Mouse (Mus musculus) induced T-regulatory cell, adult 2 months (primary cell): ENCODE data around the gene Capg.

Source experiments
- DNase-seq: peaks from one replicate; pipeline ENCODE4 v3.0.0-alpha.2; 2012; ENCODE audit warnings: low read depth

The Capg gene

DNA sequence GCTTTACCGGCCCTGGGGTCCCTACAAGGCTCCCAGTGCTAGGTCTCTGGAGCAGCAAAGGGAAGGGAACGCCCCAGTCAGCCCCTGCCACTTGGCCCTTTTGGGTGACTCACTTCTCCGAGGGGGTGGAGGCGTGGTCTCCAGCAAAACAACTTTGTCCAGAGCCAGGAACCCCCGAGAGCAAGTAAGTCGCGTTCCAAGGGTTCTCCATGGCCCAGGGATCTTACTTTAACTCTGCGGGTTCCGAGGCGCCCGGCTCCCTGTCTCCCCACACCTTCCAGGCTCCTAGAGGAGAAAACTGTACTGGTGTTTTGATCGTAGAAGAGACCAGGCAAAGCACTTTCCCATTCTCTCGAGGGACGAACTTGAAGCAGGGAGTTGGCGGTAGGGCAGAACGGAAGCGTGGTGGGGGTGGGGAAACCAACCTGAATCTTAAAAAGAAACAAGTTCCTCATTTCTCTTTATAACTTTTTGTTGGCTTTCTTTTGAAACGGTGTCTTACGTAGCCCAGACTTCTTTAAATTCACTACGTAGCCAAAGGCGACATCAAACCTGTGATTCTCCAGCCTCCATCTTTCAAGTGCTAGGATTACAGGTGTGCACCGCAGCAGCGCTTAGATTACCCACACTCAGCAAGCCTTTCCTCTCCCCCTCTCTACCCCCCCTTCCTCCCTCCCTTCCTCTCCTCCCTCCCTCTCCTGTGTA lies at the start of gene Capg:
Gene Capg, plus strand, starts transcription at position 109 of the 705 bp plus-strand sequence.
- peak; percentile 83 for DNase-seq

GRCm38 (mm10) chr6:72498950-72499349 lies 45.2 kb upstream of the Capg start:
- DNase-seq, result no peak

- DNase-seq, result no peak
These were observed 40.9 kb upstream of the Capg start for GRCm38 (mm10) chr6:72503309-72503708.

- no peak for DNase-seq
These were observed 40.3 kb upstream of the Capg start for GRCm38 (mm10) chr6:72503939-72504338.

DNA sequence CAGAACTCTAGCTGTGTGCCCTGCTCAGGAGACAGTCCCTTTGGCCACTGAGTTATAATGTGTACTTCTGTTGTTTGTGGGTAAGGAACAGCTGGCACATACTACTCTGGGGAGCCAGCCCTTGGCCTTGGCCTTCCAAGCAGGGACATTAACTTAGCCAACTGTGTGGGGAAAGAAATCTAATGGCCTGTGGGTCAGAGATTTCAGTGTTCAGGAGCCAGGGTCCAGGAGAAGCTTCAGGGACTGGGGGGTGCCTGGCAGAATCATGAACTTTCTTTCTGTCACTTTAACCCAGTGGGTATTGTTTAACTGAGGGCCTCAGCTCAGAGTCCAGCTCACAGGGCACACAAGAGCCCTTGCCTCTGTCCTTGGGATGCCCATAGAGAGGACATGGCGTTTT lies 38.1 kb upstream of the Capg start:
- DNase-seq, result no peak

- DNase-seq, result no peak
These were observed 35.6 kb upstream of the Capg start for GRCm38 (mm10) chr6:72508596-72508995.

GRCm38 (mm10) chr6:72509872-72510435 lies 34.2 kb upstream of the Capg start:
- DNase-seq, result no peak

DNA sequence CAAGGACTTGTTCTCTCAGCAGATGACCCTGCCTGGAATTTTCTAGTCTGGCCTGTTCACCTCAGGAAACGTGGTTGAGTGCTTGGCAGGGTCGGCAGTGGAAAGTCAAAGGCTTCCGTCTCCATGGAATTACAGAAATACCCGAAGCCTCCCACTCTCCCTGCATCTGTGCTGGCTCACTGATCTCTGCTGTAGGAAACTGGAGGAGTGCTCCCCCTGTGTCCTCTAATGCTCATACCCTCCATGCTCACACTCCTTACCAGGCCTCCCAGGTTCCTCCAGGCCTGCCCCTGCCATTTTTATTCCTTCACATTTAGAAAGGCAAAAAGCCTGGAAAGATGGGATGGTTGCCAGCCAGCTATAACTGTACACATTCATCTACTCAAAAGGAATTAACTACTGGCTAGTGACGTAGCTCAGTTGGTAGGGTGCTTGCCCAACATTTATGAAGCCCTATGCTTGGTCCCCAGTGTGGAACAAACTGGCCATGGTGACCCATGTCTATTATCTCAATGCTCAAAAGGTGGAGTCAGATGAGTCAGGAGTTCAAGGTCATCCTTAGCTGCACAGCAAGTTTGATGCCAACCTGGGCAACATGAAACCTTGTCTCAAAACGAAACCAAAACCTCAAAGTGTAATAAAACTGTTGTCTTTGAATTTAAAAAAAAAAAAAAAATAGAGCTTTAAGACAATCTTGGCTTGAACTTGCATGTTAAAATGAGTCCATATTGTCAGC lies 33.3 kb upstream of the Capg start:
- peak; percentile 80 for DNase-seq

GRCm38 (mm10) chr6:72512386-72513070 lies 31.7 kb upstream of the Capg start:
- DNase-seq, result peak; percentile 89

- DNase-seq, result no peak
These were observed 31.1 kb upstream of the Capg start for GRCm38 (mm10) chr6:72513071-72513440.

DNA sequence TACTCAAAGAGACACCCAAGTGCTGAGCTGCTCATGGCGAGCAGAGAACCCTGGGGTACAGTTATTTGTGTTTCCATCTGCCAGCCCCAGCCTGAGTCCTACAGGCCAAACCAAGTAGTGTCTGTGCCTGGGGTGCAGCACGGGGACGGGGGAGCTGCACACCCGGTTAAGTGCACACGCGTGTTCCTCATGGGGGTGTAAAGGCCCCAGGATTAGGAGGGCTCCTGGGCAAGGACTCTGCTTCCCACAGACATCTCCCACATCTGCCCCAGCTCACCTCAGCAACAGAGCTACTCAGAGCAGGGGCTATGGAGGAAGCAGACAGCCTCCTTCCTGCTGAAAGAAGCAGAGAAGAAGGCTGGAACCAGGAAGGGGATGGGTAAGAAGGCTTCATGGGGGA lies 28.5 kb upstream of the Capg start:
- DNase-seq, result no peak

- no peak for DNase-seq
These were observed 25.3 kb upstream of the Capg start for GRCm38 (mm10) chr6:72518842-72519241.

GRCm38 (mm10) chr6:72519303-72519702 lies 24.9 kb upstream of the Capg start:
- DNase-seq, result no peak

DNA sequence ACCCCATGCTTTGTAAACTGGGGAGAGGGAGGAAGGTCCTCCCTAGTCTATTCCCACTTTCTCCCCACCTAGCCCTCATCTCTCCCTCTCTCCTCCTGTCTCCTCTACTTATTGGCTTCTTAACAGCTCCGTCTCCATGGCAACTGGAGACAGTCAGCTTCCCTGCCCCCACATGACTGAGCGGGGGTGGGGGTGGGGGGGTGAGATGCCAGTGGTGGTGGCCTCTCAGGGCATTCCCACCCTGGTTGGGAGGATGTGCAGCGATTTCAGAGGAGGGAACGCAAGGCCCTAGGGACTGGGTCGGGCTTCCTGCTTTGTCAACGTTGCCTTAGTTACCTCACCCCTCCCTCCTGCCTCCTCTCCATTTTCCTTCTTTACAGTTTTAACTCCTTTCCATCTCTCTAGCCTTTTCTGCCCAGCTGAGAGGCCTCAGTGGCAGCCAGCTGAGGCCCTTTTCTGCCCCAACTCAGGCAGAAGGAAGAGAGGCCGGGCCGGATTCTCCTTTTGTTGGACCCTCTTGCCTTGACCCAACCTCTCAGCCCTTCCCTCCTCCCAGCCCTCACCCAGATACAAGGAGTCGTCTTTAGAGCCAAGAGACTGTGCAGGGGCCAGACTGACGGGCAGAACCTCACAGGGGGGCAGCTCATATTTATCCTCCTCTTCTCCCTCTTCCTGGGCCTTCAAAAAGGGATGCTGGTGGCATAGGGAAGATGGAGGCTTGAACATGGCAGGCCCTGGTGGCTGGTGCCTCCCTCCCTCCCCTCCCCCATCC lies 24.1 kb upstream of the Capg start:
- DNase-seq, result no peak

DNA sequence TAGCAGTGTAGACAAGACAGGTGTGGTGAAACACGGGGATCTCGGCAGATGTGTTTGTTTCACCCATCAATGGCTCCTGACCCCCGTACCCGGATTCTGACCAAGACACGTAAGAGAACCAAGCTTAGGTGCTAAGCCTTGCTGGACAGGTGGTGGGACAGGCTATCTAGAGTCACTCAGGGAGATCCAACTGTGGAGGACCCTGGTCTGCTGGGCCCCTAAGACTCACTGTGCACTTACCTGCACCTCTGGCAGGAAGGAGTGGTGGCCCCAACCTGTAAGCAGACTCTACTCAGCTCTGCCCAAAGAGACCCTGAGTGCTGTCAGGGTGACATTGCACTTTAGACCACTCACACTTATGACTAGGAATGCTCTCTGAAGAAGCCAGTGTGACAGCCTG lies 23.3 kb upstream of the Capg start:
- DNase-seq, result no peak

GRCm38 (mm10) chr6:72521607-72522006 lies 22.6 kb upstream of the Capg start, which contains the start of gene Sh2d6:
TSS of gene Sh2d6 (minus strand) at chr6:72521707.
- DNase-seq, result no peak

GRCm38 (mm10) chr6:72522288-72522687 lies 21.9 kb upstream of the Capg start:
- DNase-seq, result no peak

DNA sequence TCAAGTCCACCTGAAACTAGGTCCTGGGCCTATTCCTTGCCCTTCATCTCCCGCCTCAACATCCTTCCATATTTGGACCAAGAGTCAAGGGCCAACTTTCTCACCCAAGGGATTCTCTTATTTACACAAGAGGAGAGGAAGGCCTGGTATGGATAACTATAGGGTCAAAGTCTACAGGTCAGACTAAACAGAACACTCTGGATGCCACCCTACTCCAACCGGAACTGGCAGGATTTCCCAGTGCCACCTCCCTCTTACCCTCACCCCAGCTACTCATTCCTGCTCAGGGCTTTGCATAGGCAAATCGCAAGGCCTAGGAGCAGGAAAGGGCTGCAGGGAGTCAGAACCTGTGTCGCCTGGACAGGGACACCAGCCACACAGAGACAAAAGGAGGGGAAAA lies 21.0 kb upstream of the Capg start:
- no peak for DNase-seq

DNA sequence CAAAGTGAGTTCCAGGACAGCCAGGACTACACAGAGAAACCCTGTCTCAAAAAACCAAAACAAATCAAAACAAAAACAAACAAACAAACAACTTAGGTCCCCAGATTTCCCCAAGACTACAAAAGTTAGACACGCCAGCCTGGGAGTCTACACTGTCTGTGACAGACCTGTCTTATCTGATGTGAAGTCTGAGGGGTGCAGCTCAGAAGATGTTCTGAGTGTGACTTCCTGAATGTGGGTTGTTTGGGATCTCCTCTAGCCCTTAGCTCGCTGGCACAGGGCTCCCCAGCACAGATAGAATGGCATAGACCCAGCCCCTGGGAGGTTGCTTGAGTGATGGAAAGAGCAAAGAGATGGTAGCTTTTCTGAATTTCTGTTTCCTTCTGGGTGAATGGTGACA lies 20.0 kb upstream of the Capg start:
- DNase-seq, result no peak

DNA sequence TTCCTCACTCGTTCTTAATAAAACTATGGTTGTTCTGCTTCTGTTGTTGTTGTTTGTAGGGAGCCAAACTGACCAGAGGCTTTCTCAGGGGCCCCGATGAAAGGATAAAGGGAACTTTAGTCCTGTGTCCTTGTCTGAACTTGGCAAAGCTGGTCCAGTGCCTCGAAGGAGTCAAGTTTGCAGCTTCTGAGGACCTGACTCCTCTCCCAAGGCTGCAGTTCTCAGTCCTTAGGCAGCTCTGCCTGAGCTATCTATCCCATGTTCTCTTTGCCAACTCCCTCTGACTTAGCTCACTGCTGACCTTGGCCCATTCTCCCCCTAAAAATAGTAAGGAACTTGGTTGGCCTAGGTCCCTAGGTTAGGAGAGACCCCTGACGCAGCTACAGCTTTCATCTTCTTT lies 17.1 kb upstream of the Capg start:
- DNase-seq, result no peak

GRCm38 (mm10) chr6:72528410-72529151 lies 15.6 kb upstream of the Capg start:
- no peak for DNase-seq
